Mouse (Mus musculus) forebrain, embryonic 13.5 days (tissue): Measurements from ENCODE around the gene Pnma5. TPM values are rescaled to one million over a fixed set of nuclear protein-coding genes. Genes with fewer than 3 reads are reported as not detected.

Experiments used
- ATAC-seq: fragments of 200-750 bp; cut with Nextera tagmentation; 2 replicates; pipeline ENCODE4 v1.8.0; 2017
- H3K27ac ChIP-seq: fragments of 300-500 bp; sonication (generic); 2 replicates; pipeline ENCODE4 v1.5.1; 2015; ENCODE audit warnings: inconsistent platforms, mild to moderate bottlenecking, moderate library complexity
- H3K27me3 ChIP-seq: fragments of 300-500 bp; sonication (generic); 2 replicates; pipeline ENCODE4 v1.6.1; 2015; ENCODE audit warnings: mild to moderate bottlenecking, inconsistent platforms
- H3K36me3 ChIP-seq: fragments of 300-500 bp; sonication (generic); 2 replicates; pipeline ENCODE4 v1.6.1; 2015; ENCODE audit warnings: mild to moderate bottlenecking, inconsistent platforms; ENCODE audit not compliant: poor library complexity, severe bottlenecking
- H3K4me1 ChIP-seq: fragments of 300-500 bp; sonication (generic); 2 replicates; pipeline ENCODE4 v1.6.1; 2015; ENCODE audit warnings: inconsistent platforms
- H3K4me2 ChIP-seq: fragments of 300-500 bp; sonication (generic); 2 replicates; pipeline ENCODE4 v1.6.1; 2015; ENCODE audit warnings: inconsistent platforms, mild to moderate bottlenecking, moderate library complexity
- H3K4me3 ChIP-seq: fragments of 300-500 bp; sonication (generic); 2 replicates; pipeline ENCODE4 v1.5.1; 2015; ENCODE audit warnings: mild to moderate bottlenecking, inconsistent platforms
- H3K9ac ChIP-seq: fragments of 300-500 bp; sonication (generic); 2 replicates; pipeline ENCODE4 v1.6.1; 2015; ENCODE audit warnings: mild to moderate bottlenecking, inconsistent platforms
- H3K9me3 ChIP-seq: fragments of 300-500 bp; sonication (generic); replicated peaks from 2 replicates; pipeline ENCODE4 v1.6.1; 2016; ENCODE audit warnings: inconsistent platforms
- WGBS: fragments of 180-500 bp; shearing (Covaris S2); methylation state at CpG from one replicate; pipeline ENCODE4 v1.1.7; 2015; 5-methylcytosine and 5-hydroxymethylcytosine counted together
- polyA plus RNA-seq: library from polyadenylated mRNA; unstranded; fragments of >200 nt; fragmentation: Nextera tagmentation; extraction: Ambion mirVana; gene quantifications from 2 replicates; pipeline ENCODE4 v1.2.1, GENCODE M21; 2015

Pnma5 gene
- polyA plus RNA-seq, 1 experiment from 2014 or later = not detected

- ATAC-seq = peak; percentile 100
- 20% methylated on average over 21 of the region's 27 CpGs for WGBS
- Histone ChIP-seq H3K9ac (peak overlapping the region; percentile 46), H3K36me3 (no peaks in the 10 kb centered on the region), H3K9me3 (no peaks in the 10 kb centered on the region), H3K4me2 (peak overlapping the region; percentile 52), H3K4me1 (no peaks in the 10 kb centered on the region), H3K4me3 (peak overlapping the region; percentile 31), H3K27me3 (no peaks in the 10 kb centered on the region), H3K27ac (peak overlapping the region; percentile 66)
These were observed 29.1 kb downstream of the Pnma5 start for GRCm38 (mm10) chrX:73007597-73008479.

- H3K4me3 ChIP-seq = no peak overlapping the region
- no peak for ATAC-seq
- H3K9ac ChIP-seq = no peak overlapping the region
- H3K4me1 ChIP-seq = no peaks in the 10 kb centered on the region
- no peaks in the 10 kb centered on the region for H3K9me3 ChIP-seq
- WGBS = 64% methylated on average over 4 of the region's 4 CpGs
- H3K4me2 ChIP-seq = no peak overlapping the region
- H3K36me3 ChIP-seq = no peaks in the 10 kb centered on the region
- no peaks in the 10 kb centered on the region for H3K27me3 ChIP-seq
- H3K27ac ChIP-seq = no peak overlapping the region
These were observed 31.2 kb downstream of the Pnma5 start for GRCm38 (mm10) chrX:73005678-73006077.

GRCm38 (mm10) chrX:73003110-73003509, 33.8 kb downstream of the Pnma5 start:
- Histone ChIP-seq H3K4me1 (no peaks in the 10 kb centered on the region), H3K27ac (no peak overlapping the region), H3K27me3 (no peaks in the 10 kb centered on the region), H3K9ac (no peak overlapping the region), H3K4me3 (no peak overlapping the region), H3K4me2 (no peak overlapping the region), H3K9me3 (no peaks in the 10 kb centered on the region), H3K36me3 (no peaks in the 10 kb centered on the region)
- no peak for ATAC-seq
- 74% methylated on average over 5 of the region's 5 CpGs for WGBS

GRCm38 (mm10) chrX:72995542-72995941, 41.4 kb downstream of the Pnma5 start:
- WGBS = 86% methylated on average over 3 of the region's 3 CpGs
- no peak for ATAC-seq

GRCm38 (mm10) chrX:72992291-72992919, 44.5 kb downstream of the Pnma5 start:
- ATAC-seq = no peak
- Histone ChIP-seq H3K27me3 (no peaks in the 10 kb centered on the region), H3K4me3 (no peak overlapping the region), H3K9me3 (no peaks in the 10 kb centered on the region), H3K4me1 (no peaks in the 10 kb centered on the region), H3K4me2 (no peak overlapping the region), H3K36me3 (no peaks in the 10 kb centered on the region), H3K9ac (no peak overlapping the region), H3K27ac (no peak overlapping the region)
- WGBS = 57% methylated on average over 5 of the region's 5 CpGs

More at GRCm38 (mm10) chrX:72995542-72995941, 41.4 kb downstream of the Pnma5 start:
- H3K9me3 ChIP-seq = no peaks in the 10 kb centered on the region
- H3K27me3 ChIP-seq = no peaks in the 10 kb centered on the region
- no peak overlapping the region for H3K4me3 ChIP-seq
- no peaks in the 10 kb centered on the region for H3K4me1 ChIP-seq
- no peak overlapping the region for H3K27ac ChIP-seq
- H3K4me2 ChIP-seq = no peak overlapping the region
- no peak overlapping the region for H3K9ac ChIP-seq
- no peaks in the 10 kb centered on the region for H3K36me3 ChIP-seq

- Histone ChIP-seq H3K9me3 (no peaks in the 10 kb centered on the region), H3K27me3 (peaks cover 5% of the 10 kb centered on the region; the same call in 1 of the 2 replicates), H3K4me3 (no peak overlapping the region), H3K36me3 (no peaks in the 10 kb centered on the region), H3K27ac (no peak overlapping the region), H3K4me1 (no peaks in the 10 kb centered on the region), H3K4me2 (no peak overlapping the region), H3K9ac (no peak overlapping the region)
- ATAC-seq = no peak
- WGBS = 80% methylated on average over 3 of the region's 3 CpGs
These were observed 46.3 kb downstream of the Pnma5 start for GRCm38 (mm10) chrX:72990581-72990980.

- no peaks in the 10 kb centered on the region for H3K9me3 ChIP-seq
- WGBS = 86% methylated on average over 3 of the region's 3 CpGs
- no peak for ATAC-seq
These were observed 48.5 kb downstream of the Pnma5 start for GRCm38 (mm10) chrX:72988431-72988830.

GRCm38 (mm10) chrX:72987520-72987905, 49.4 kb downstream of the Pnma5 start:
- 28% methylated on average over 14 of the region's 14 CpGs for WGBS
- Histone ChIP-seq H3K4me3 (peak overlapping the region; percentile 39), H3K9me3 (no peaks in the 10 kb centered on the region), H3K9ac (0 out of 2 replicates have a peak overlapping the region, but pooled peaks have one; percentile 34), H3K4me1 (no peaks in the 10 kb centered on the region), H3K27ac (no peak overlapping the region), H3K27me3 (peaks cover 5% of the 10 kb centered on the region; the same call in 1 of the 2 replicates), H3K4me2 (peak overlapping the region; percentile 65), H3K36me3 (no peaks in the 10 kb centered on the region)
- no peak for ATAC-seq

More at GRCm38 (mm10) chrX:72988431-72988830, 48.5 kb downstream of the Pnma5 start:
- H3K9ac ChIP-seq = no peak overlapping the region
- H3K4me1 ChIP-seq = no peaks in the 10 kb centered on the region
- no peak overlapping the region for H3K4me3 ChIP-seq
- no peaks in the 10 kb centered on the region for H3K36me3 ChIP-seq
- no peak overlapping the region for H3K4me2 ChIP-seq
- no peak overlapping the region for H3K27ac ChIP-seq
- H3K27me3 ChIP-seq = peaks cover 5% of the 10 kb centered on the region; the same call in 1 of the 2 replicates

- Histone ChIP-seq H3K9ac (0 out of 2 replicates have a peak within 1 kb of the TSS, but pooled peaks have one; percentile 34), H3K36me3 (no peaks in the 10 kb centered on the region), H3K27me3 (peaks cover 5% of the 10 kb centered on the region; the same call in 1 of the 2 replicates), H3K4me3 (peak within 1 kb of the TSS; percentile 39), H3K4me1 (no peaks in the 10 kb centered on the region), H3K9me3 (no peaks in the 10 kb centered on the region), H3K4me2 (peak within 1 kb of the TSS; percentile 65), H3K27ac (no peak within 1 kb of the TSS)
- peak; percentile 77; the same call in 1 of the 2 replicates for ATAC-seq
- WGBS = 30% methylated on average over 23 of the region's 45 CpGs
These were observed 49.9 kb downstream of the Pnma5 start, which contains the start of gene Zfp185 for GRCm38 (mm10) chrX:72986841-72987519. Gene Zfp185, plus strand, starts transcription at chrX:72987339.

- H3K4me3 ChIP-seq = no peak overlapping the region
- no peak overlapping the region for H3K27ac ChIP-seq
- H3K9me3 ChIP-seq = no peaks in the 10 kb centered on the region
- ATAC-seq = no peak
- peaks cover 5% of the 10 kb centered on the region; the same call in 1 of the 2 replicates for H3K27me3 ChIP-seq
- H3K36me3 ChIP-seq = no peaks in the 10 kb centered on the region
- H3K4me2 ChIP-seq = no peak overlapping the region
- 77% methylated on average over 2 of the region's 2 CpGs for WGBS
- H3K4me1 ChIP-seq = no peaks in the 10 kb centered on the region
- no peak overlapping the region for H3K9ac ChIP-seq
These were observed 51.3 kb downstream of the Pnma5 start for GRCm38 (mm10) chrX:72985607-72986006.
